Comparison of ENCODE assay signal across 26 mouse cellular contexts in the genomic region with DNA sequence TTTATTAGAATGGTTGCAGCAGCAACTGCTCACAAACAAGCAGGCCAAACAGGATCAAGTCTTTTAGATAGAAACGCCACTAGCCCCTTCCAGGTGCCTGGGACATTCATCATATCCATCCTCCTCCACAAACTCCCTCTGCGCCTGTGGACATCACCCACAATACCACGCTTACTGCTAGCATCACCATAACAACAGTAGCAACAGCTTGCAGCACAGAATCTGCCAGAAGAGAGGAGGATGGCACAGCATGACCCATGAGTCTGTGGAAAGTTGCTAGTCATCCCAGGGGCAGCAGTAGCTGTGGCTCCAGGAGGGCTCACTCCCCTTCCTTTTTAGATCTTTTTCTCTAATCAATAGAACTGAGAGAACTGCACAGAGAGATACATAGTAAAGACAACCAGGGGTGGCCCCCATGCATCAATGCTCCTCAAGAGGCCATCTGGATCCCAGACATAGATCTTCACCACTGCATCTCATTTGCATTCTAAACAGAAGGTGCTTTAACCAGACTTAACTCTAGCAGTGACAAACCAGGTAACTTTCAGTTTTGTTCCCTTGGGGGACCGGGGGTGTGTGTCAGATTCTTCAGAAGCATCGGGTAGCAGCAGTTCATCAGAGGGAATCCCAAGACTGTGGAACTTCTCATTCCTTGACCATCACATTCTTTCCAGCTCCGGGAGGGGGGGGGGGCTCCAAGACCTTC. TPM values are rescaled to one million over a fixed set of nuclear protein-coding genes. Genes with fewer than 3 reads are reported as not detected.
"Had no signal": no experiment of that assay in that cellular context is flagged by ENCODE, and none has a peak within 500 bp of the region (broad histone marks: within the 10 kb centered on the region; RNA-seq: fewer than 3 reads in every experiment).

No protein-coding gene starts in this region.

- H3K9me3 ChIP-seq: intestine, embryonic 15.5 days; kidney, embryonic 15.5 days; limb, embryonic 10.5 days; limb, embryonic 13.5 days; liver, embryonic 12.5 days; liver, embryonic 15.5 days; lung, embryonic 15.5 days; megakaryocyte, embryonic 14.5 days; midbrain, embryonic 10.5 days; midbrain, embryonic 13.5 days; neural tube, embryonic 13.5 days had no signal

- H3K4me2 ChIP-seq: intestine, embryonic 15.5 days; kidney, embryonic 15.5 days; limb, embryonic 13.5 days; liver, embryonic 12.5 days; liver, embryonic 15.5 days; lung, embryonic 15.5 days; midbrain, embryonic 13.5 days; neural tube, embryonic 13.5 days had no signal

- H3K27ac ChIP-seq: intestine, embryonic 15.5 days; kidney, embryonic 15.5 days; left cerebral cortex, adult 2 months; limb, embryonic 10.5 days; limb, embryonic 13.5 days; liver, embryonic 12.5 days; liver, embryonic 15.5 days; lung, embryonic 15.5 days; midbrain, embryonic 10.5 days; midbrain, embryonic 13.5 days; neural tube, embryonic 13.5 days had no signal

- H3K27me3 ChIP-seq: intestine, embryonic 15.5 days; limb, embryonic 13.5 days; liver, embryonic 15.5 days; lung, embryonic 15.5 days; midbrain, embryonic 13.5 days; neural tube, embryonic 13.5 days had no signal

- H3K9ac ChIP-seq: intestine, embryonic 15.5 days; kidney, embryonic 15.5 days; limb, embryonic 13.5 days; liver, embryonic 12.5 days; liver, embryonic 15.5 days; lung, embryonic 15.5 days; midbrain, embryonic 13.5 days; neural tube, embryonic 13.5 days had no signal

- H3K4me1 ChIP-seq: intestine, embryonic 15.5 days; kidney, embryonic 15.5 days; liver, embryonic 12.5 days; liver, embryonic 15.5 days; lung, embryonic 15.5 days had no signal

- H3K4me3 ChIP-seq: intestine, embryonic 15.5 days; kidney, embryonic 15.5 days; left cerebral cortex, adult 2 months; limb, embryonic 10.5 days; limb, embryonic 13.5 days; liver, embryonic 12.5 days; liver, embryonic 15.5 days; lung, embryonic 15.5 days; megakaryocyte, embryonic 14.5 days; midbrain, embryonic 10.5 days; midbrain, embryonic 13.5 days; myocyte; neural tube, embryonic 13.5 days had no signal

- H3K36me3 ChIP-seq: intestine, embryonic 15.5 days; kidney, embryonic 15.5 days; limb, embryonic 10.5 days; limb, embryonic 13.5 days; liver, embryonic 12.5 days; liver, embryonic 15.5 days; lung, embryonic 15.5 days; midbrain, embryonic 10.5 days; midbrain, embryonic 13.5 days; neural tube, embryonic 13.5 days had no signal

- DNase-seq: kidney, adult 11 months; kidney, adult 8-10 months; kidney, postnatal 14 days; liver; lung, adult 18-20 months; lung, postnatal 10 days; lung, postnatal 36 days; retina, postnatal 1 day; right cerebral cortex, postnatal 14 days; thymus, adult 2 months; thymus, postnatal 25 days had no signal

RNA-seq across cellular contexts. Expression of a gene that starts 12.5 kb away (rescaled TPM):
- total RNA-seq: monocyte, adult 5-6 weeks; neutrophil, adult 5-6 weeks had no signal
- polyA plus RNA-seq: intestine, embryonic 15.5 days; kidney, embryonic 15.5 days; liver, embryonic 12.5 days; liver, embryonic 15.5 days; midbrain, embryonic 10.5 days; midbrain, embryonic 13.5 days; myocyte had no signal
